Mouse (Mus musculus) olfactory bulb, adult 2 months (tissue): ENCODE measurements at regions not wholly inside any gene's neighbourhood (a gene's known extent, or its start where the extent isn't known, plus 50 kb on each side); places are given as distances from the start of the nearest gene placed in this dataset.

Experiments used
- H3K27ac ChIP-seq: fragments of 200-500 bp; 2 replicates; pipeline ENCODE4 v1.5.1; 2012; ENCODE audit warnings: low read depth, low read length; ENCODE audit not compliant: insufficient read depth
- H3K4me1 ChIP-seq: fragments of 200-500 bp; 2 replicates; pipeline ENCODE4 v1.6.1; 2012; ENCODE audit warnings: low read length; ENCODE audit not compliant: control insufficient read depth, insufficient read depth
- H3K4me3 ChIP-seq: fragments of 200-500 bp; 2 replicates; pipeline ENCODE4 v1.5.1; 2012; ENCODE audit warnings: mild to moderate bottlenecking, low read depth, low read length, moderate library complexity; ENCODE audit not compliant: insufficient read depth
- CTCF ChIP-seq: fragments of 200-500 bp; IDR thresholded peaks from 2 replicates; pipeline ENCODE4 v1.5.1; 2012; ENCODE audit warnings: low read depth, mild to moderate bottlenecking, low read length, moderate library complexity; ENCODE audit not compliant: insufficient read depth
- POLR2A ChIP-seq: fragments of 200-500 bp; IDR thresholded peaks from 2 replicates; pipeline ENCODE4 v1.6.1; 2012; ENCODE audit warnings: mild to moderate bottlenecking, low read depth, low read length, moderate library complexity; ENCODE audit not compliant: insufficient read depth
- WGBS: fragments of 180-500 bp; shearing (Covaris S2); methylation state at CpG from one replicate; pipeline ENCODE4 v1.1.7; 2018; 5-methylcytosine and 5-hydroxymethylcytosine counted together

GRCm38 (mm10) chr1:194056544-194056943, 561.5 kb upstream of the Plxna2 start:
- Histone ChIP-seq H3K4me1 (no peaks in the 10 kb centered on the region), H3K4me3 (no peak overlapping the region), H3K27ac (no peak overlapping the region)
- WGBS, result 3% methylated on average over 1 of the region's 1 CpGs
- TF ChIP-seq CTCF, result no peak
- TF ChIP-seq POLR2A, result no peak

GRCm38 (mm10) chr1:194049746-194050351, 568.2 kb upstream of the Plxna2 start:
- TF ChIP-seq POLR2A (no peak), CTCF (no peak)
- H3K27ac ChIP-seq, result peak overlapping the region; percentile 73; the same call in 1 of the 2 replicates
- no peak overlapping the region for H3K4me3 ChIP-seq
- 19% methylated on average over 4 of the region's 4 CpGs for WGBS
- H3K4me1 ChIP-seq, result no peaks in the 10 kb centered on the region

- Histone ChIP-seq H3K27ac (no peak overlapping the region), H3K4me3 (no peak overlapping the region), H3K4me1 (no peaks in the 10 kb centered on the region; the same call in 1 of the 2 replicates)
- 56% methylated on average over 8 of the region's 8 CpGs for WGBS
- TF ChIP-seq CTCF (no peak), POLR2A (no peak)
Observed at GRCm38 (mm10) chr1:194041393-194042352, 576.3 kb upstream of the Plxna2 start.

- H3K4me1 ChIP-seq, result no peaks in the 10 kb centered on the region; the same call in 1 of the 2 replicates
- H3K27ac ChIP-seq, result no peak overlapping the region
- no peak overlapping the region for H3K4me3 ChIP-seq
- TF ChIP-seq CTCF (no peak), POLR2A (no peak)
Observed at GRCm38 (mm10) chr1:194038711-194039110, 579.3 kb upstream of the Plxna2 start.

- 69% methylated on average over 5 of the region's 5 CpGs for WGBS
- no peak for TF ChIP-seq POLR2A
- TF ChIP-seq CTCF, result no peak
- no peak overlapping the region for H3K4me3 ChIP-seq
- no peak overlapping the region for H3K27ac ChIP-seq
- no peaks in the 10 kb centered on the region for H3K4me1 ChIP-seq
Observed at GRCm38 (mm10) chr1:194034199-194034883, 583.7 kb upstream of the Plxna2 start.

GRCm38 (mm10) chr1:194032603-194033002, 585.4 kb upstream of the Plxna2 start:
- H3K4me1 ChIP-seq, result no peaks in the 10 kb centered on the region
- 97% methylated on average over 1 of the region's 1 CpGs for WGBS
- no peak overlapping the region for H3K27ac ChIP-seq
- no peak for TF ChIP-seq CTCF
- TF ChIP-seq POLR2A, result no peak
- H3K4me3 ChIP-seq, result no peak overlapping the region

- no peak overlapping the region for H3K4me3 ChIP-seq
- TF ChIP-seq POLR2A, result no peak
- TF ChIP-seq CTCF, result no peak
- 65% methylated on average over 3 of the region's 3 CpGs for WGBS
- no peaks in the 10 kb centered on the region for H3K4me1 ChIP-seq
- no peak overlapping the region for H3K27ac ChIP-seq
Observed at GRCm38 (mm10) chr1:194030651-194031228, 587.3 kb upstream of the Plxna2 start.

- no peak overlapping the region for H3K4me3 ChIP-seq
- 92% methylated on average over 7 of the region's 7 CpGs for WGBS
- no peaks in the 10 kb centered on the region for H3K4me1 ChIP-seq
- H3K27ac ChIP-seq, result no peak overlapping the region
- no peak for TF ChIP-seq CTCF
- TF ChIP-seq POLR2A, result no peak
Observed at GRCm38 (mm10) chr1:194026958-194027692, 590.9 kb upstream of the Plxna2 start.
